Mouse (Mus musculus): ENCODE data around the gene Kcnab2.

DNA sequence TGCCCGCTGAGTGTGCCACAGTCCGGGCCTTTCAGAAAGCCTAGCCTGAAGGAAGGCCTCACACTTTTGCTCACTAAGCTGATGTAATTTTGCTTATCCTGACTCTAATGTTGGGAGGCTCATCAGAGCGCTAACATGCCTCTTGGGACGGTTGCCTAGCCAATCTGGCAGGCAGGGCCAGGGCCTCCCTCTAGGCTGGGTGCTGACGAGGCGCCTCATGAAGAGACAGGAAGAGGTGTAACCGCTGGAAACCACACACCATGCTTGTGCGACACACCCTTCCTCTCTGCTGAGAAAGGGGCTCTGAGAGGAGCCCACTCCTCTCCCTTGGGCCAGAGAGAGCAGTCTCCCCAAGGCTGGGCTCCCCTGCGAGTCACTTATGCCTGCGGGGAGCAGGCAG is 31.5 kb downstream of the Kcnab2 start:
- TF ChIP-seq CTCF (IDR thresholded peaks at IDR 0.05; ENCODE audit: low read depth, low read length) (no peak), POLR2A (IDR thresholded peaks at IDR 0.05; ENCODE audit: borderline replicate concordance, low read depth, low read length) (no peak)
